Mouse (Mus musculus) spleen, adult 18-20 months (tissue): ENCODE results near the gene Ak8.

Experiments
- DNase-seq, 2 experiments: peaks; one replicate each; pipeline ENCODE4 v3.0.0; 2022; ENCODE audit warnings: mixed read lengths in 2 of 2

Gene Ak8

GRCm38 (mm10) chr2:28797490-28798106 lies 97.6 kb downstream of the Ak8 start:
- no peak for DNase-seq

GRCm38 (mm10) chr2:28798390-28798789 lies 98.4 kb downstream of the Ak8 start:
- no peak for DNase-seq

GRCm38 (mm10) chr2:28799575-28799974 lies 99.6 kb downstream of the Ak8 start:
- no peak for DNase-seq

- DNase-seq: no peak
Measured at GRCm38 (mm10) chr2:28803406-28803805, 103.4 kb downstream of the Ak8 start.

- no peak for DNase-seq
Measured at GRCm38 (mm10) chr2:28808841-28809240, 108.9 kb downstream of the Ak8 start.

GRCm38 (mm10) chr2:28810260-28811013 lies 110.5 kb downstream of the Ak8 start:
- no peak for DNase-seq

GRCm38 (mm10) chr2:28818866-28819265 lies 118.9 kb downstream of the Ak8 start:
- DNase-seq: no peak

- no peak for DNase-seq
Measured at GRCm38 (mm10) chr2:28829265-28829664, 129.3 kb downstream of the Ak8 start.

GRCm38 (mm10) chr2:28836181-28836940 lies 136.4 kb downstream of the Ak8 start:
- no peak for DNase-seq

GRCm38 (mm10) chr2:28839501-28840221 lies 139.7 kb downstream of the Ak8 start:
- peak in 1 of 2 experiments; percentile 3 for DNase-seq

- DNase-seq: peak; percentile 85 to 95
Measured at GRCm38 (mm10) chr2:28840222-28840951, 140.4 kb downstream of the Ak8 start, which contains the start of the genes Gtf3c4 and Ddx31. Gene Gtf3c4 (minus strand): TSS chr2:28840360. Gene Ddx31 (plus strand): TSS chr2:28840406.

GRCm38 (mm10) chr2:28842042-28842441 lies 142.1 kb downstream of the Ak8 start:
- DNase-seq: no peak

GRCm38 (mm10) chr2:28848879-28849278 lies 148.9 kb downstream of the Ak8 start:
- no peak for DNase-seq

GRCm38 (mm10) chr2:28852594-28852993 lies 152.6 kb downstream of the Ak8 start:
- no peak for DNase-seq

- DNase-seq: no peak
Measured at GRCm38 (mm10) chr2:28855773-28856172, 155.8 kb downstream of the Ak8 start.

- no peak for DNase-seq
Measured at GRCm38 (mm10) chr2:28859303-28859702, 159.3 kb downstream of the Ak8 start.

GRCm38 (mm10) chr2:28860678-28861423 lies 160.9 kb downstream of the Ak8 start:
- no peak for DNase-seq
